9 mouse cellular contexts compared by ENCODE assay signal in genomic region chr9:102479022-102479421, GRCm38 (mm10). TPM values are rescaled to one million over a fixed set of nuclear protein-coding genes. Genes with fewer than 3 reads are reported as not detected.
DNase-seq lines count a peak whose midpoint lies in the region; ATAC-seq and TF ChIP-seq lines count a peak whose summit lies in the region.
"Had no signal": no experiment of that assay in that cellular context is flagged by ENCODE, and none has a peak within 500 bp of the region (broad histone marks: within the 10 kb centered on the region; RNA-seq: fewer than 3 reads in every experiment).

No protein-coding gene starts in this region.

- H3K9ac ChIP-seq in midbrain, postnatal 0 days (replicated peaks; ENCODE audit: low read length, poor library complexity, severe bottlenecking): no peak overlapping the region
- no peak overlapping the region for H3K9ac ChIP-seq in midbrain, embryonic 16.5 days (ENCODE audit: low read depth, low read length)
- no peak overlapping the region for H3K9ac ChIP-seq in forebrain, embryonic 11.5 days (ENCODE audit: low read length)

- no peaks in the 10 kb centered on the region for H3K36me3 ChIP-seq in midbrain, postnatal 0 days (ENCODE audit: insufficient read depth, low read length)
- no peaks in the 10 kb centered on the region for H3K36me3 ChIP-seq in midbrain, embryonic 16.5 days (ENCODE audit: control insufficient read depth, insufficient read depth, low read length)
- no peaks in the 10 kb centered on the region for H3K36me3 ChIP-seq in forebrain, embryonic 11.5 days (ENCODE audit: control insufficient read depth, insufficient read depth, low read length)

- no peaks in the 10 kb centered on the region for H3K27me3 ChIP-seq in midbrain, postnatal 0 days (ENCODE audit: insufficient read depth, low read length)
- H3K27me3 ChIP-seq in midbrain, embryonic 16.5 days (ENCODE audit: control insufficient read depth, insufficient read depth, low read depth, low read length): no peaks in the 10 kb centered on the region
- no peaks in the 10 kb centered on the region for H3K27me3 ChIP-seq in forebrain, embryonic 11.5 days (ENCODE audit: control insufficient read depth, insufficient read depth, low read length)

- no peaks in the 10 kb centered on the region for H3K9me3 ChIP-seq in midbrain, postnatal 0 days (ENCODE audit: low read length)
- no peaks in the 10 kb centered on the region for H3K9me3 ChIP-seq in midbrain, embryonic 16.5 days (replicated peaks; ENCODE audit: control insufficient read depth, low read length, poor library complexity, severe bottlenecking)
- H3K9me3 ChIP-seq in forebrain, embryonic 11.5 days (ENCODE audit: control insufficient read depth, low read length): no peaks in the 10 kb centered on the region

- no peak overlapping the region for H3K27ac ChIP-seq in midbrain, postnatal 0 days (ENCODE audit: low read depth, low read length)
- no peak overlapping the region for H3K27ac ChIP-seq in midbrain, embryonic 16.5 days (ENCODE audit: low read length)
- no peak overlapping the region for H3K27ac ChIP-seq in forebrain, embryonic 11.5 days (ENCODE audit: low read depth, low read length)

- no peak for ATAC-seq in cerebellum, adult (ENCODE audit: insufficient number of reproducible peaks, low FRiP score, low TSS enrichment)
- no peak for ATAC-seq in midbrain, postnatal 0 days (ENCODE audit: low FRiP score)
- no peak for ATAC-seq in midbrain, embryonic 16.5 days
- no peak for ATAC-seq in forebrain, embryonic 11.5 days (replicated peaks; ENCODE audit: low FRiP score)

- DNase-seq in cerebellum, postnatal 25 days: peak; percentile 53 to 69
- DNase-seq in midbrain, postnatal 0 days (ENCODE audit: low spot score): no peak
- DNase-seq in embryo, embryonic 9.5 days (ENCODE audit: extremely low spot score): peak; percentile 24
- peak; percentile 61 for DNase-seq in naive thymus-derived CD4-positive, alpha-beta T cell, adult 2 months (ENCODE audit: low read depth)
- DNase-seq in left cerebral cortex, postnatal 14 days (ENCODE audit: low spot score in 2 of 2): no peak
- no peak for DNase-seq in forebrain, embryonic 11.5 days (ENCODE audit: low spot score)

- TF ChIP-seq CTCF in midbrain, postnatal 0 days (IDR thresholded peaks at IDR 0.05): peak; percentile 46

- no peak overlapping the region for H3K4me2 ChIP-seq in midbrain, postnatal 0 days (ENCODE audit: low read depth, low read length, poor library complexity, severe bottlenecking)
- H3K4me2 ChIP-seq in midbrain, embryonic 16.5 days (ENCODE audit: low read length): no peak overlapping the region
- H3K4me2 ChIP-seq in forebrain, embryonic 11.5 days (ENCODE audit: low read depth, low read length, severe bottlenecking): no peak overlapping the region

- H3K4me3 ChIP-seq in midbrain, postnatal 0 days (ENCODE audit: low read depth, low read length): no peak overlapping the region
- H3K4me3 ChIP-seq in midbrain, embryonic 16.5 days (ENCODE audit: low read depth, low read length): no peak overlapping the region
- H3K4me3 ChIP-seq in forebrain, embryonic 11.5 days (ENCODE audit: low read depth, low read length): no peak overlapping the region

- H3K4me1 ChIP-seq in midbrain, postnatal 0 days (ENCODE audit: insufficient read depth, low read length): no peaks in the 10 kb centered on the region
- no peaks in the 10 kb centered on the region for H3K4me1 ChIP-seq in midbrain, embryonic 16.5 days (ENCODE audit: control insufficient read depth, insufficient read depth, low read length)
- no peaks in the 10 kb centered on the region for H3K4me1 ChIP-seq in forebrain, embryonic 11.5 days (replicated peaks; ENCODE audit: control insufficient read depth, insufficient read depth, low read length)

- WGBS in midbrain, postnatal 0 days: 56% methylated on average over 9 of the region's 9 CpGs
- WGBS in midbrain, embryonic 16.5 days: 62% methylated on average over 9 of the region's 9 CpGs
- WGBS in forebrain, embryonic 11.5 days: 52% methylated on average over 9 of the region's 9 CpGs

- intact Hi-C loops in left cerebral cortex, postnatal 14 days (cut with DNase I): no loop called here

RNA-seq across cellular contexts. Expression of gene Ky, which starts 26.5 kb away (rescaled TPM):
- 3.7 and 6.5 TPM in 2 replicates for total RNA-seq in midbrain, postnatal 0 days (2014; rRNA removed)
- 0.99 and 1.7 TPM in 2 replicates for polyA plus RNA-seq in midbrain, postnatal 0 days (2015; fragmentation: Nextera tagmentation; extraction: Ambion mirVana)
- 0.51 and 0.90 TPM in 2 replicates for polyA plus RNA-seq in midbrain, embryonic 16.5 days (2015; fragmentation: Nextera tagmentation; extraction: Ambion mirVana)
- 1 to 10 TPM; 3.1 to 3.9 TPM for total RNA-seq in left cerebral cortex, postnatal 14 days (2021)
- 0.08 and 0.32 TPM in 2 replicates for polyA plus RNA-seq in forebrain, embryonic 11.5 days (2014; fragmentation: Nextera tagmentation; extraction: Ambion mirVana)
- total RNA-seq: hematopoietic stem cell, adult 5-6 weeks had no signal

Comparison
In these comparisons a context has a peak if more than half of its experiments do, and no peak if none do; other contexts are left out.
1. DNase-seq: peak in cerebellum, postnatal 25 days (2 of 2), embryo, embryonic 9.5 days (single experiment) and naive thymus-derived CD4-positive, alpha-beta T cell, adult 2 months (single experiment); none in midbrain, postnatal 0 days (single experiment), left cerebral cortex, postnatal 14 days (0 of 2) and forebrain, embryonic 11.5 days (single experiment).